Mouse (Mus musculus) cortical plate, adult 2 months (tissue): ENCODE measurements around the gene Map3k5. TPM values are rescaled to one million over a fixed set of nuclear protein-coding genes. Genes with fewer than 3 reads are reported as not detected.

Experiments used
- H3K27ac ChIP-seq: fragments of 200-500 bp; 2 replicates; pipeline ENCODE4 v1.5.1; 2012; ENCODE audit warnings: low read length, control low read depth, inconsistent platforms; ENCODE audit not compliant: insufficient read depth
- H3K4me1 ChIP-seq: fragments of 200-500 bp; 2 replicates; pipeline ENCODE4 v1.6.1; 2011; ENCODE audit warnings: low read length; ENCODE audit not compliant: control insufficient read depth, insufficient read depth
- H3K4me3 ChIP-seq: fragments of 200-500 bp; 2 replicates; pipeline ENCODE4 v1.5.1; 2011; ENCODE audit warnings: mild to moderate bottlenecking, low read length, control low read depth; ENCODE audit not compliant: insufficient read depth
- CTCF ChIP-seq: fragments of 200-500 bp; IDR thresholded peaks from 2 replicates; pipeline ENCODE4 v1.5.1; 2011; ENCODE audit warnings: mild to moderate bottlenecking, control low read depth, low read length; ENCODE audit not compliant: insufficient read depth; ENCODE audit errors: extremely low read depth
- POLR2A ChIP-seq: fragments of 200-500 bp; IDR thresholded peaks from 2 replicates; pipeline ENCODE4 v1.6.1; 2011; ENCODE audit warnings: mild to moderate bottlenecking, low read length, control low read depth; ENCODE audit not compliant: insufficient read depth; ENCODE audit errors: extremely low read depth
- polyA plus RNA-seq: library from polyadenylated mRNA; depleted of rRNA; stranded (reverse); fragments of >200 nt; gene quantifications from 2 replicates; pipeline ENCODE4 v1.2.3, GENCODE M21; 2012

Map3k5 gene
- polyA plus RNA-seq, 1 experiment: 17.2 TPM

GRCm38 (mm10) chr10:20021670-20022468 is 87.6 kb downstream of the Map3k5 start:
- Histone ChIP-seq H3K4me3 (no peak overlapping the region), H3K4me1 (peaks cover 7% of the 10 kb centered on the region), H3K27ac (no peak overlapping the region)
- TF ChIP-seq CTCF (no peak), POLR2A (no peak)

- Histone ChIP-seq H3K4me3 (no peak overlapping the region), H3K4me1 (peaks cover 7% of the 10 kb centered on the region), H3K27ac (no peak overlapping the region)
- no peak for TF ChIP-seq POLR2A
- TF ChIP-seq CTCF: no peak
Observed at GRCm38 (mm10) chr10:20022608-20023340, 88.5 kb downstream of the Map3k5 start.

GRCm38 (mm10) chr10:20023524-20023923 is 89.3 kb downstream of the Map3k5 start:
- H3K4me3 ChIP-seq: no peak overlapping the region
- TF ChIP-seq CTCF (no peak), POLR2A (no peak)
- peaks cover 7% of the 10 kb centered on the region for H3K4me1 ChIP-seq
- no peak overlapping the region for H3K27ac ChIP-seq

GRCm38 (mm10) chr10:20024891-20025290 is 90.6 kb downstream of the Map3k5 start:
- TF ChIP-seq POLR2A: no peak
- TF ChIP-seq CTCF: no peak
- Histone ChIP-seq H3K27ac (no peak overlapping the region), H3K4me3 (no peak overlapping the region), H3K4me1 (peaks cover 3% of the 10 kb centered on the region)

GRCm38 (mm10) chr10:20025781-20026520 is 91.7 kb downstream of the Map3k5 start:
- no peak overlapping the region for H3K27ac ChIP-seq
- H3K4me3 ChIP-seq: no peak overlapping the region
- TF ChIP-seq CTCF: no peak
- TF ChIP-seq POLR2A: no peak
- peaks cover 3% of the 10 kb centered on the region for H3K4me1 ChIP-seq

- Histone ChIP-seq H3K4me1 (no peaks in the 10 kb centered on the region), H3K27ac (no peak overlapping the region), H3K4me3 (no peak overlapping the region)
- TF ChIP-seq CTCF (no peak), POLR2A (no peak)
Observed at GRCm38 (mm10) chr10:20030703-20031102, 96.4 kb downstream of the Map3k5 start.

- Histone ChIP-seq H3K27ac (no peak overlapping the region), H3K4me3 (no peak overlapping the region), H3K4me1 (no peaks in the 10 kb centered on the region)
- no peak for TF ChIP-seq CTCF
Observed at GRCm38 (mm10) chr10:20031936-20032335, 97.7 kb downstream of the Map3k5 start.

- TF ChIP-seq CTCF (no peak), POLR2A (no peak)
- H3K27ac ChIP-seq: no peak overlapping the region
- H3K4me1 ChIP-seq: peaks cover 6% of the 10 kb centered on the region; the same call in 1 of the 2 replicates
Observed at GRCm38 (mm10) chr10:20036375-20036774, 102.1 kb downstream of the Map3k5 start.

GRCm38 (mm10) chr10:20036846-20037245 is 102.6 kb downstream of the Map3k5 start:
- Histone ChIP-seq H3K4me3 (no peak overlapping the region), H3K27ac (no peak overlapping the region), H3K4me1 (peaks cover 6% of the 10 kb centered on the region; the same call in 1 of the 2 replicates)
- TF ChIP-seq CTCF (no peak), POLR2A (no peak)

More at GRCm38 (mm10) chr10:20036375-20036774, 102.1 kb downstream of the Map3k5 start:
- no peak overlapping the region for H3K4me3 ChIP-seq

GRCm38 (mm10) chr10:20039531-20039930 is 105.3 kb downstream of the Map3k5 start:
- peaks cover 6% of the 10 kb centered on the region; the same call in 1 of the 2 replicates for H3K4me1 ChIP-seq
- TF ChIP-seq POLR2A (no peak), CTCF (no peak)
- no peak overlapping the region for H3K4me3 ChIP-seq
- no peak overlapping the region for H3K27ac ChIP-seq
